Mouse (Mus musculus) left cerebral cortex, adult 18-20 months (tissue): ENCODE data around the gene Csrp2. TPM values are rescaled to one million over a fixed set of nuclear protein-coding genes. Genes with fewer than 3 reads are reported as not detected.

Experiments used
- DNase-seq, 2 experiments: peaks; one replicate each; pipeline ENCODE4 v3.0.0; 2021 to 2022; ENCODE audit warnings: low spot score in 2 of 2, mixed read lengths in 1 of 2
- total RNA-seq, 2 experiments: library from RNA; stranded (reverse); gene quantifications; 2 replicates each; pipeline ENCODE4 v1.2.3; 2021

Csrp2 gene
- total RNA-seq, 2 experiments from 2014 or later, result 6.4 to 8.6 TPM

DNA sequence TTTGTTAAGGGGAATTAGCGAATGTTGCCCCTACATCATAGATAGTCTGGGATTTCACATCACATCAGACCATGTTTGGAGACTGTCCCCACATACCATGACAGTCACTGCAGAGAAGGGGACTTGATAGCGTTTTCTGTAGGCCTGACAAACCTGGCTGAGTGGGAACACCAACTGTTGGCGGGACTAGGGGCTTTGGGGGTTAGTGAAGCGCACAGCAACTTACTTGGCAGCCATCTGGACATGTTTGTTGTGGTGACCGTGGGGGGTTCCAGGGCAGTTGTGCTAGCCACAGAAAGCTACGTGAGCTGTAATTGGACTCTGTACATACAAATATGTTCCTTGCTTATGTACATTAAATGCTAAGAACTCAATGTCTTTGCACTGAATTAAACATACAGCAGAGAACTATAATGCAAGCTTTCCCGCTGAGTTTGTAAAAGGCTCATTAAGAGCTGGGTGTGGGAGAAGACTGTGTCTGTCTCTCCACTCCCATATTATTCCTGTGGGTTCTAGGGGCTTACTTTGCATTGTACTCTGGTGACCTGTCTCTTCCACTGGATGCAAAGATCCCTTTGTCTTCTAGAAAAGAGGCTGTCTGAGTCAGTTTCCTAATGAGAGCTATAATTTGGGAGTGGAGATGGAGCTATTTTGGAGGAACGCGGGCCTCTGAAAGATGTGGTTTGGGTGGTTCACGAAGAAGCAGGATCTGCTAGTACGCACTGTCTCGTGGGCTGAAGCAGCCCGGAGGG lies 11.7 kb downstream of the Csrp2 start:
- DNase-seq, result no peak

DNA sequence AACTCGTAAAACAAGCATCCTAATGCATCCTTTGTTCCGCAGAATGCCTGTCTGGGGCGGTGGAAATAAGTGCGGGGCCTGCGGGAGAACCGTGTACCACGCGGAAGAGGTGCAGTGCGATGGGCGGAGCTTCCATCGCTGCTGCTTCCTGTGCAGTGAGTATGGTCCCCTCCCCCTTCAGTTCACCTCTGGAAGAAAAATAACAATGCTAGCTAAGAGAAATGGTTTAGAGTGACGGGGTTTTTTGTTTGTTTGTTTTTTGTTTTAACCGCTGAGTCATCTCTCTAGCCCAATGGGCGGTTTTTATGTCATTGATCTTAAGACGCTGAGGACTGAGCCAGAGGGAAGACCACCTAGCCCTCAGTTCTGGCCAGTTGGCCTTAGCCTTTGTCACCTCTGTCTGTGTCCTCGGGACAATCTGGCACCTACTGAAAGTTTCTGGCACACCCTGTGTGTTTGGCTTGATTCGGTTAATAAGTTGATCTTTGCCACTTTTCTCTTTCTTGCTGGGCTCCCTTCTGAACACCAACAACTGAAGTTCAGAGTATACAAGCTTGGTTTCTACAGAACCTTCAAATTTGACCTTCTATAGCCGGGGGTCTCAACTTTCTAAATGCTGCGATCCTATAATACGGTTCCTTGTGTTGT lies 12.4 kb downstream of the Csrp2 start:
- peak in 1 of 2 experiments; percentile 26 for DNase-seq

DNA sequence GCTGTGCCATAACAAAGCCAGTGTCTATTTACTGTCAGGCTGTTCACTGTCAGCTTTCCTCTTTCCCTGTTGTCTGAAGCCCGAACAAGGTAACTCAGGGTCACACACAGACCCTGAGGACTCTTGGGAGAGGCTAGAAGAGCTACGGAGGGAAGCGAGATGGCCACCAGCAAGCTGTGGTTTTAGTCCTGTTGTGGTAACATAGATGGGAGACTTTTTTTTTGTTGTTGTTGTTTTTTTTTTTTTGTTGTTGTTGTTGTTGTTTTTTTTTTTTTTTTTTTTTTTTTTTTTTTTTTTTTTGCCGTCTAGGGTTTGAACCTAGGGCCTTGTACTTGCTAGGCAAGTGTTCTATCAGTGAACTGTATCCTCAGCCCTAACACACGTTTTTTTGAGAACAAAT lies 14.0 kb downstream of the Csrp2 start:
- no peak for DNase-seq

DNA sequence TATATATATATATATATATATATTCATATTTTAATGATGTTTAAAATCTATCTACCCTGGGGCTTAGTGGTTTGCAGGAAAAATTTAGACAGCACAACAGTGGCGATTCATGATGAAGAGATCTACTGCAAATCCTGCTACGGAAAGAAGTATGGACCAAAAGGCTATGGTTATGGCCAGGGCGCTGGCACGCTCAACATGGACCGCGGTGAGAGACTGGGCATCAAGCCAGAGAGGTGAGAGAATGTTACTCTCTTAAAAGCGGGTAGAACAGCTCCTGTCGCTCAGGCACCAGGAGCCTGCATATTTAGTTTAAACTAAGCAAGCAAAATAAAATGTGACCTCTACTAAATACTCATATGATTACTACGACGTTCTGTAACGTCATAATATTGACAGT lies 15.5 kb downstream of the Csrp2 start:
- DNase-seq, result no peak

DNA sequence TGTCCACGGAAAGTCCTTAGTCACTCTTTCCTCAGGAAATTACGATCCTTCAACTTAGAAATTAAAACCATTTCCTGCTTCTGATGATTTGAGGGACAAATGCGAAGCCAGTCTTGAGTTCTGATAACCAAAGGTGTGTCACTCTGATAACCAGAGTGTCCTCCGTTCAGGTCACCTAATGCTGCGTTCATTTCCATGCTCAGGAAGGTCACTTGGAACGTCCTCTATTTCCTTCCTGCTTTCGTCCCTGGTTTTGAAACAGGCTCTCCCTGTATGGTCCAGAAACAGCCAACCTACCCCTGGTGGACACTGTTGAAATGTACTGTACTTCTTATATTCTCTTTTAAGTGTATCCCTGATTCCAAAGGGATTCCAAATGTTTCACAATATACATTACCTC lies 16.1 kb downstream of the Csrp2 start:
- no peak for DNase-seq

DNA sequence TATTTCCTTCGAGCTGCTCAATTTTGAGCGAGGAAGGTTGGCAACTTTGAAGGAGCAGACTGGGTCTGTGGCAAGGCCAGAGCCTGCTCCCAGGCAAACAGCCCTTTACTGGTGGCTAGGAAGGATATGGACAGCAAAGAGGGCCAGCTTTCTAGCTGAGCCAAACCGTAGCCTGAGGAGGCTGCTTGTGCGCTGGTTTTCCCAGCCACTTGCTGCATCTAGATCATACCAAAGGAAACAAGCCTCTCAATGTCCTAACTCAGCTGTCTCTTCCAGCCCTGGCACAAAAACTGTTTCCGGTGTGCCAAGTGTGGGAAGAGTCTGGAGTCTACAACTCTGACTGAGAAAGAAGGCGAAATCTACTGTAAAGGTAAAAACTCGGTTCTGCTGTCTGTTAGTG lies 18.8 kb downstream of the Csrp2 start:
- DNase-seq, result peak; percentile 37

DNA sequence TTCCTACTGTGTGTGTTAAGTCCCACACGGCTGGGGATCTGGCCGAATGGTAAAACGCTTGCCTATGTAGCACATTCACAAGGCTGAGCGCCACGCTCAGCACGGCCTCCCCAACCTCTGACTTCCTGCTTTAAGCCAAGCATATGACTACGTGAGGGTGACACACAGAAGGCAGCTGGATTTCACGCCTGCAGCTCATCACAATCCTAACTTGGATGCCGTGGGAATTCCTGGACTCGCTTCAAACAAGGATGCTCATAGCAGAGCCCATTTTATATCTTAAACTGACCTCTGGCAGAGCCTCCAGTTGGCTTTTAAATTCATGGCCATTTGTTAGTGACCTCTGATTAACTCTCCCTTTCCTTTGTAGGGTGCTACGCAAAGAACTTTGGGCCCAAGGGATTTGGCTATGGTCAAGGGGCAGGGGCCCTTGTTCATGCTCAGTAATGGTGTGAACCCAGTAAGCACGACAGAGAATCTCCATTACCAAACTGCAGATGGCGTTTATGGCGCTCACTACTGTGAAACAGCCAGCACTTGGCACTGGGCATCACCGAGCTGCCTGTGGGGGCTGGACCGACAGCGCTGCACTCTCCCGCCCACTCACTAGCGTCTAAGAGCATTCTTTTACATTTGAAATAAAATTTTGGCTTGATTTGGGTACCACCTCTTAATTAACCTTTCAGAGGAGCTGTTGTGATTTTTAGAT lies 19.4 kb downstream of the Csrp2 start:
- peak; percentile 64 to 77 for DNase-seq

DNA sequence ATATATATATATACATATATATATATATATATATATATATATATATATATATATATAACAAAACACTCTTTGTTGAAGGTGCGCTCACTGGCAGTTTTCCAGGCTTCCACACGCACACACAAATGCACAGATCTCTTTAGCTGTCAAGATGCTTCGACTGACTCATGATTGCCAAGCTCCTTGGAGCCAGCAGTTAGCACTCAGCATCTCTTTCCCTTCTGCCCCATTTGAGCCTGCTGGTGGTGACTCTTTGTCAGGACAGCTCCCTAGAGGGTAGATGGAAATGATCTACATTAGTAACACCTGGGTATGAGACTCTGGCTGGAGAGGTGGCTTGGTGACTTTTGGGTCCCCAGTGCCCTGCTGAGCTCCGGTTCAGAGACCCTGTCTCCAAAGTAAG lies 20.1 kb downstream of the Csrp2 start:
- DNase-seq, result peak in 1 of 2 experiments; percentile 31

DNA sequence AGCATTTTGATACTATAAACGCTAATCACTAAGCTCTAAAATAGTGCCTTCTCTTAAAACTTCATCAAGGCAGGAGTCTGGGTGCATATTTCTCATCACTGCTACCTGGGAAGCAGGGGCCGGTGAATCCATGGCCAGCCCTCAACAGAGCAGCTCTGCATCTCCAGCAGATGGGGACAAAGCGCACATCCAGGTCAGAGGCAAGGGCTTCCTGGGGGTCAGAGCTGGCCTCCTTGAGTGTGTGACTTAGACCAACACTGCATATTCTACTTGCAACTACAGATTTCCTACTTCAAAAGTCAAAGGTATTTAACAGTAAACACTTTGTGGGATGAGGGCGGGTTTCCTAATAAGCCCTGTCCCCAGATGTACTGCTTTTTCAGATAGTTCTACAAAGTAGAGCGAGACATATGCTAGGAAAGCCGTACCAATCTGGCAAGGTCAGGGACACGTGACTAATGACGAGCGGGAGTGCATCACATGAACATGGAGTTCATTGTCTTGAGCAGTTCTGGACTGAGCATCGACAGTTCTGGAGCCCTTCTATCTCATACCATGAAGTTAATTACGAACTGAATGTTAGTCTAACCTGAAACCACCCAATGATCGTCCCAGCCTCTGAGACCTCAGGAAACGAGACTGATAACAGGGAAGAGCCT lies 21.3 kb downstream of the Csrp2 start:
- no peak for DNase-seq

DNA sequence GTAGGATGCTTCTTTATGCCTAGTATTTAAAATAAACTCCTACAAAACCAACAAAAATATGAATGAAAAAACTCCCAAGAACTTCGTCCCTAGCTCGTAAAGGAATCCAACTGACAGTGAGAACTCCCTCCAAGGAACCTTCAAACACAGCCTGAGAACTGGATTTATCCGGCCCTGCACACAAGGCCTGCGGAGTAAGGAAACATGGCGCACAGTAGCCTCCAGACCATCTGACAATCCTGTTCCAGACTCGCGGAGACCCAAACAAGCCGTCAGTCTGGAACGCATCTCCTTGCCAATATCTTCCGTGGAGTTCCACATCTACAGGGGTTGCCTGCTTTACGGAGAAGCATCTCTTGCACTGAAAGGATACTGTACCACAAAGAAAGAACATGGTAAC lies 22.4 kb downstream of the Csrp2 start:
- no peak for DNase-seq

DNA sequence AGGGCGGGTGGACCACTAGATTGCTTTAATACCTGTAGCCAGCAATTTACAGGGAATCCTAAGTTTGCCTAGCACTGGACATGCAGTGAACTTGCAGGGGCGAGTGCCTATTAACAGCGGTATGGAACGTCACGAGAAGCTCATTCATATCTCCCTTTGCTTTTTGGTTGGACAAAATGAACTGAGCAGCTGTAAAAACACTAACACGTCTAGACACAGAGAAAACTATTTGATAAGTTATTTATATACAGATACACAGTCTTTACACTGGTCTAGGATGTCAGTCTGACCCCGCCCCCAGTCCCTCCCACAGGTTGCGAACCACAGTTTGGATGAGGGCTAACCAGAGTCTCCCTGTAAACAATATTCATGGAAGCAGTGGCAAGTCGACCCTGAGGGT lies 23.2 kb downstream of the Csrp2 start:
- no peak for DNase-seq

DNA sequence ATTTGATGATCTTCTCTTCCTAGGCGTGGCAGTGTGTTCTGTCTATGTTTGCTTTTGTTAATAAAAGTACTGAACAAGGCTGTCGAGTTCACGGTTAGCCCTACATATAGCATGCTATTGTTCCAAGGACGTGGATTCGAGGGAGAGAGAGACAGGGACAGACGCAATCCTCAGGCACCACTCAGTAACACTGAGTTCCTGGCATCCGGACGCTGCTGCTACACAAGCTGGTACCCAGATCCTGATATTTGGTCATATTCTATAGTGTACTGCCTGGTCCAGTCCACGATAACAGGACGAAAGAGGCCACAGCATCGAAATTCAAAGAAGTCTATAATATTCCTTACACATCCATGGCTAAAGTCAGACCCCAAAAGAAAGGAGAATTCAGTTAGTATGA lies 24.6 kb downstream of the Csrp2 start:
- no peak for DNase-seq

DNA sequence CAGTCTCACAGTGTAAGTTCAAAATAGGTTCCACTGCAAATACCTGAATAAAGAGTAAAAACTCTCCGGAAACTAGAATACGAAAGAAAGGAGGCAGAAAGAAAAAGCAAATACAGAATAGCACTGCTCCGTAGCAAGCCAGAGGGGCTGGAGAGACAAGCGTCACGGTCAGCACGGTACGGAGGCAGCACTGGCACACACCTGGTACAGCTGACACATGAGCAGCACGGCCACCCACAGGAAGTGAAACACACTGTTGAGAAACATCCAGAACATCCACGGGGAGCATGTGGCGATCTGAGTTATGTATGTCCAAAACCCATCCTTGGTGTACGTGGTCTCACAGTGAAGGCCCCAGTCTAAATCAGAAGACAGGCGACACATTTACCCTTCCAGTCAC lies 26.4 kb downstream of the Csrp2 start:
- no peak for DNase-seq

DNA sequence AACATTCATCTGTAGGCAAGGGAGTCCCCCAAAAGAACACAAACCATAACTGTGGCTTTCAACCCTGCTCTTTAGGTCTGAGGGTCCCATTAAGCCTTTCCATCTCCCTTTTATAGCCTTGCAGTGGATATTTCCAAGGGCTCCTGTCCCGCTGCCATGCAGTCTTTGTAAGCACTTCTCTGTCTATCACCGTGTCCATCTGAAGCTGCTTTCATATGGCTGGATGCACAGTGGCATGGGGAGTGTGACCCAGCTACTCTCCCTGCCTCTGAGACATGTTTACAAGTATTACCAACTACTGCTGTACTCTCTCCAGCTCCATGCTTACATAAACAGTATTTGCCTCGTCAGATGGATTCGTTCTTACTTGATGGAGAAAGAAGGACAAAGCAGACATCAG lies 28.0 kb downstream of the Csrp2 start:
- no peak for DNase-seq

DNA sequence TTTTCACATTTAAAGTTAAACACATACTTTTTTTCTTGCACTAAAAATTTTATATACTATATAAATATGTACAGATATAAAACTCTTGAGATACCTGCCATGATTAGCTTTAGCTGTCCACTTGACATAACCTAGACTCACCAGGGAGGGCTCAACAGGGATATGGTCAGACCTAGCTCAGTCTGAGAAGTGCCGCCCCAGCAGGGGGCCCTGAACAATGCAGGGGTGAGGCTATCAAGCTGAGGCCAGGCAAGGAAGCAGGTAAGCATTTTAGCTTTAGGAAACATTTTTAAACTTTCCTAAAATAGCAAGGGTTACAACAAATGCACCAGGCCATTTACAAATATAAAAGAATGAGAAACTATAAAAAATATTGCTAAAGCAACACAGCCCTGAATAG lies 31.5 kb downstream of the Csrp2 start:
- no peak for DNase-seq

DNA sequence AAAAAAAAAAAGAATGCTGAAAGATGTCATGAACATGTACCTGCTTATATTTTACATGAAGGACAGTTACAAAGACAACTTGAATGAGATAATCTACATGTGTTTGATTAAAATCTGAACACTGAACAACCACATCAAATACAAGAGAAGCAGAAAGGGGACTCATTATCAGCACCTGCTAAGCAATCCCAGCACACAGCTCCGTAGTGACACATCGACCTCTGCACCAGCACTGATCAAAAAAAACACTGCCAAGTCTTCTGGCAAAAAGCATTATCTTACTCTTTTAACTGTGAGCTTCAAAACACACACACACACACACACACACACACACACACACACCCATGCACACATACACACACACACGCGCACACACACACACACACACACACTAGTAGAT lies 32.2 kb downstream of the Csrp2 start:
- no peak for DNase-seq

DNA sequence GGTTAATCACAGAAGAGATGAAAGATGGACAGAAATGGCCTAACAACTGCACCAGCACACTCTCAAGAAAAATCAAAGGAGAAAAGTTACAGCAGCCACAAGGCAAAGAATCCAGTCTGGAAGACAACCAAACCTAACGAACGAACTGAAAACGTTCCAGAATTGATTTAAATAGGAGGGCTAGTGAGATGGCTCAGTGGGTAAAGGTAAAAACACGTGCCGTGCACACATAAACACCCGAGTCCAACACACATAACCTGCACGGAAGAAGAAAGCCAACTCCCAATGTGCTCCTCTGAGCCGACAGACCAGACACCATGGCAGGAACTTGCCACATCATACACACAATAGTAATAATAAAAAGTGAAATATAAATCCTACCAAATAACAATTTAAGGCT lies 32.7 kb downstream of the Csrp2 start:
- DNase-seq, result no peak

DNA sequence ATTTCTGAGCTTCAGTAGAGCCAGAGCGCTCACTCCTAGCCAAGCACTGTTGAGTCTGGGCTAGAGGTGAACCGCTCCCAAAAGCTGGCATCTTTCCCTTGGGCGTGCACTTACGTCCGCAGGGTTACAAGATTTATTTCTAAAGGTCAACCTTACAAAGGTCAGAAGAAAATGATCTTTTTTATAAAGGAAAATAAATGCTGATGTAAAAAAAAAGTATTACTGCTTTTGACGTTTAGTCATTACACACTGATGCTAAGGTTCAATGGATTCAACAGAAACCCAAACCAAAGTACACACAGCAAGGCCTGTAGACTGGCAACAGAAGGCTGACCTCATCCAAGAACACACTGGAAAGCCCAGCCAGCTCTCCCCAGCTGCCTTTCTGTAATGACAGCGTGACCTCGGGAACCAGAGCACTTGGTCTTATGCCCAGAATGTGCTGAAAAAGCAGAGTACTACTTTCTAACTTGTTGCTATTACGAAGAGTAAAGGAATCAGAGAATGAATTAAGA lies 33.4 kb downstream of the Csrp2 start:
- DNase-seq, result peak in 1 of 2 experiments; percentile 31

DNA sequence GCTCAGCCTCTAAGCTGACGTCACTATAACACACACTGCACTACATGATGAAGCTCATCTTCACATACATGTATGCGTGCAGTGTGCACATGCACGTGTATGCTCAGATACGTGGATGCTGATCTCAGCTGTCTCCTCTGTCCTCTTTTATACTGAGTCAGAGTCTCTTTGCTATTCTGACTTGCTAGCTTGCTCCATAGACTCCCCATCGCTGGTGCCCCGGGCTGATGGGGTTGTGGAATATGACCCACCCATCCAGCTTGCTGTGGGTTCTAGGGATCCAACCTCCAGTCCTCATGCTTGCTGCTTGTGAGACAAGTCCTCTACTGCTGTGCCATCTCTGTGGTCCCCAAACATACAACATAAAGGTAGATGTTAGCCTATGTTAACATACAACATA lies 39.3 kb downstream of the Csrp2 start:
- no peak for DNase-seq

DNA sequence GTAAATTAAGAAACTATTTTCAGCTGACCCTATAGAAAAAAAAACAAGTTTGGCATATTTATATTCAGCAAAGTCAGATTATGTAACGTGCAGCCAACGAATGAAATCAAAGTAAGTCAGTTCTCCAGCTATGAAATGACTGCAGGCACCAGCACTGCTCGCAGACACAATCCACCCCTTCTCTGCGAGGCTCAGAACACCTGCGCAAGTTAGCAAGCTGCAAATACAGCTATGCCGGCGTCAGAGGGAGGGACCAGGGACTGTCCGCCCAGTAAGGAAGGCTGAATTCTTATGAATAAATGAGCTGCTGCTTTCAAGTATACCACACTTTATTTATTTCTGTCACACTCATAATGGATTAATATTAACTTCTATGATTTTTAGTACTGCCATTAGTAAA lies 40.2 kb downstream of the Csrp2 start:
- DNase-seq, result peak; percentile 25 to 38

DNA sequence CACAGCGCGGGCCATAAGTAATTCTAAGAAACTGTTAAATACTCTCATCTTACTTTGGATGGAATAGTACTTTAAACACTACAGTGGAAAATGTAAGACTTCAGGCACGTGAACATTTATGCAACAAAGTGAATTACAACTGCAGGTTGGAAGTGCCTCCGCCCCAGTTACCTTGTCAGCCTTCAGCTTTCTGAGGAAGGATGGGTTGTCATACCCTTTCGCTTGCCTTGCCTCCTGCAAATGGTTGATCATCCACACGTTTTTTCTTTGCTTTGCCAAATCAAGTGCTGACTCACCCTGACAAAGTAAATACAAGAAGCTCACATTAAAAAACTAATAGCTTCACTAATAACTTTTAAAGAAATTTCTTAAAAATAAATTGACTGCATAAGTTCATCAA lies 41.3 kb downstream of the Csrp2 start:
- DNase-seq, result no peak

DNA sequence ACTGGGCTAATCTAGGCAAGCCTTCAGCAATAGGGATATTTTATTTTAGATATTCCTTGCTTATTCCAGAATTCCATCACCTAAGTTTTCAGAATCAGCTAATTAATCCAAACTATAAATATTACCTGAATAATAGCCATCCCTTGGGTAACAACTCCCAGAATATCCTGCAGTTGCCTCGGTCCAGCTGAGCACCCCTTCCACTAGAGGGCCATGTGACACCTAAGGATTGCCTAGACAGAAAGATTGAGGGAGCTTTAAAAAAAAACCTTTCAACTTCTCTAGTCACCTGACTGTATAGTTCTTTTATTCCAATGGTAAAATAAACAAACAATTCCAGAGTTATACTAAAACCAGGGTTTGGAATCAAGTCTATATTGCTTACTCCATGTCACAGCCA lies 42.6 kb downstream of the Csrp2 start:
- DNase-seq, result no peak
